Mouse (Mus musculus): ENCODE data around the gene Cadm2. TPM values are rescaled to one million over a fixed set of nuclear protein-coding genes. Genes with fewer than 3 reads are reported as not detected.

Cadm2 gene
- polyA plus RNA-seq, 1 experiment from 2014 or later, result 3.2 TPM

DNA sequence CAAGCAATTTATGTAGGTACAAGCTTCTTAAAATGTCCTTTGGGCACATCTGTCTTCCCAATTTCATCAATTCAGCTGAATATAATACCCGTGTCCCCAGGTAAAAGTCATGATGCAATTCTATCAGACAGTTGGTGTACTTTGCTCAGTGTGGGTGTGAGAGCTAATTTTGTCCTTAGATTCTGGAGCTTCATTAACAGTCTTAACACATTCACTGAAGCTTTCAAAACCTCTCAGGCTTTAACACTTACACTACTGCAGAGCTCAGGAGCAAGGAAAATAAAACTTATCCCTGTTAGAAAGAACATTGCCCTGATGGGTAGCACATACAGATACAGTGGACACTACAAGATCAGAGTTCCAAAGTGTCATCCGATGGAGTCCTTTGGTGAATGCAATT lies 309.7 kb downstream of the Cadm2 start:
- Histone ChIP-seq H3K36me3 (ENCODE audit: control insufficient read depth, insufficient read depth, low read length) (no peaks in the 10 kb centered on the region), H3K4me1 (ENCODE audit: control insufficient read depth, insufficient read depth, low read length) (no peaks in the 10 kb centered on the region), H3K4me2 (ENCODE audit: low read depth, low read length) (no peak overlapping the region), H3K4me3 (ENCODE audit: low read depth, low read length) (no peak overlapping the region), H3K27ac (replicated peaks; ENCODE audit: low read depth, low read length) (no peak overlapping the region), H3K9me3 (ENCODE audit: control insufficient read depth, low read length) (no peaks in the 10 kb centered on the region), H3K9ac (ENCODE audit: low read depth, low read length) (no peak overlapping the region), H3K27me3 (replicated peaks; ENCODE audit: control insufficient read depth, insufficient read depth, low read length) (no peaks in the 10 kb centered on the region)
- 79% methylated on average over 2 of the region's 2 CpGs for WGBS
- DNase-seq (ENCODE audit: low spot score) (no peak), ATAC-seq (ENCODE audit: low read depth) (no peak)

GRCm38 (mm10) chr16:67284664-67285063 lies 336.0 kb downstream of the Cadm2 start:
- no peak overlapping the region for H3K9ac ChIP-seq (ENCODE audit: low read depth, low read length)
- DNase-seq (ENCODE audit: low spot score) (no peak), ATAC-seq (ENCODE audit: low read depth) (no peak)
- no peak overlapping the region for H3K27ac ChIP-seq (replicated peaks; ENCODE audit: low read depth, low read length)
- no peaks in the 10 kb centered on the region for H3K36me3 ChIP-seq (ENCODE audit: control insufficient read depth, insufficient read depth, low read length)
- WGBS, result 88% methylated on average over 3 of the region's 3 CpGs
- no peaks in the 10 kb centered on the region for H3K27me3 ChIP-seq (replicated peaks; ENCODE audit: control insufficient read depth, insufficient read depth, low read length)
- no peak overlapping the region for H3K4me2 ChIP-seq (ENCODE audit: low read depth, low read length)
- H3K4me3 ChIP-seq (ENCODE audit: low read depth, low read length), result no peak overlapping the region
- H3K9me3 ChIP-seq (ENCODE audit: control insufficient read depth, low read length), result no peaks in the 10 kb centered on the region
- no peaks in the 10 kb centered on the region for H3K4me1 ChIP-seq (ENCODE audit: control insufficient read depth, insufficient read depth, low read length)

DNA sequence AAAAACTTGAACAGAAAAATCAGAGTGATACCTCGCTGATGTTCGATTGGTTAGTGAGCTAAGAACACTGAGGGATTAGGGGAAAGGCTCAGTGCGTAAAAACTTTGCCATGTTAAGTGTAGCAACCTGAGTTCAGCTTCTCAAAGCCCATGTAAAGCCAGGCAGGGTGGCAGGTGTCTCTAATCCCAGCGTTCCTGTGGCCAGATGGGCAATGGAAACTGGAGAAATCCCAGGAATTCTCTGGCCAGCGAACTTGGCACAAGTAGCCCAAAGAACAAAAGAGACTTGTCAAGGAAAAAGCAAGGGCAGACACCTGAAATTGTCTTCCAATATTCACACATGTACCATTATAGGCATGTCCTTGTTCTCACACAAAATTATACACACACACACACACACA lies 377.1 kb downstream of the Cadm2 start:
- H3K9ac ChIP-seq (ENCODE audit: low read depth, low read length), result no peak overlapping the region
- H3K4me3 ChIP-seq (ENCODE audit: low read depth, low read length), result no peak overlapping the region
- 80% methylated on average over 5 of the region's 5 CpGs for WGBS
- no peaks in the 10 kb centered on the region for H3K9me3 ChIP-seq (ENCODE audit: control insufficient read depth, low read length)
- H3K4me1 ChIP-seq (ENCODE audit: control insufficient read depth, insufficient read depth, low read length), result no peaks in the 10 kb centered on the region
- ATAC-seq (ENCODE audit: low read depth) (no peak), DNase-seq (ENCODE audit: low spot score) (no peak)
- no peaks in the 10 kb centered on the region for H3K36me3 ChIP-seq (ENCODE audit: control insufficient read depth, insufficient read depth, low read length)
- no peak overlapping the region for H3K4me2 ChIP-seq (ENCODE audit: low read depth, low read length)
- no peaks in the 10 kb centered on the region for H3K27me3 ChIP-seq (replicated peaks; ENCODE audit: control insufficient read depth, insufficient read depth, low read length)
- H3K27ac ChIP-seq (replicated peaks; ENCODE audit: low read depth, low read length), result no peak overlapping the region

DNA sequence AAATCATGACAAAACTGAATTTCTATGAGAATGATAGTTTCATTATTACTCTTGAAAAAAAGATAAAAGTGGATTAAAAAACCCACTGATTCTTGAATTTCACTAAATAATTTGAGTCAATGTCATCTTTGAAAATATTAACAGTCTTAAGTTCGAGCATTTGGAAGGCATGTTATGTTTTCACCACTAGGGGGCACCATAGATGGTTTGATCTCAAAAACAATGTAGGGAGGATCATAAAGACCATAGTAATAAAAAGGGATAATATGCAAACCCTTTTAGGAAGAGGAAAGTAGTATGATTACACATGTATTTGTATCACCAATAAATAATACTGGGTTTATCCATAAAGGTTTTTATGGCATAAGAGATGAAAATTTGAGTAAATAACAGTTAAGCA lies 385.8 kb downstream of the Cadm2 start:
- no peak overlapping the region for H3K4me2 ChIP-seq (ENCODE audit: low read depth, low read length)
- no peaks in the 10 kb centered on the region for H3K4me1 ChIP-seq (ENCODE audit: control insufficient read depth, insufficient read depth, low read length)
- DNase-seq (ENCODE audit: low spot score) (peak; percentile 13), ATAC-seq (ENCODE audit: low read depth) (no peak)
- H3K4me3 ChIP-seq (ENCODE audit: low read depth, low read length), result no peak overlapping the region
- no peaks in the 10 kb centered on the region for H3K9me3 ChIP-seq (ENCODE audit: control insufficient read depth, low read length)
- no peak overlapping the region for H3K27ac ChIP-seq (replicated peaks; ENCODE audit: low read depth, low read length)
- H3K36me3 ChIP-seq (ENCODE audit: control insufficient read depth, insufficient read depth, low read length), result no peaks in the 10 kb centered on the region
- H3K9ac ChIP-seq (ENCODE audit: low read depth, low read length), result no peak overlapping the region
- WGBS, result 26% methylated on average over 1 of the region's 1 CpGs
- H3K27me3 ChIP-seq (replicated peaks; ENCODE audit: control insufficient read depth, insufficient read depth, low read length), result no peaks in the 10 kb centered on the region

DNA sequence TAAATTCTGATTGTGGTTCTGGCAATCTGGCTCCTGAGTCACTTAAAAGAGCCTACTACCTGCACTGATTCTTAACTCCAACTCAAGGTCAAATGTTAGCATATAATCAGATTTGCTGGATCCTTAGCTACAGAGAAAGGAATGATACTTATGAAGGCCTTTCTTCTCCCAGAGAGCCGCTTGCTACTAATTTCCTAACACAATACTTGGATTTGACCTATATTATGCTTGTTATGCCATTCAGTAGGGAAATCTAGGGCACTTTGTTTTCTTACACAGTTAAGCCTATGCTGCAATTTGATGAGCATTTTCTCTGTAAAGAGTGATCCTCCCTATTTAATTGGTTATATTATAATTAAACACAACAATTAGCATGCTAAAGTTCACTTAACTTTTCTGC lies 394.0 kb downstream of the Cadm2 start:
- ATAC-seq (ENCODE audit: low read depth), result no peak
- H3K27me3 ChIP-seq (replicated peaks; ENCODE audit: control insufficient read depth, insufficient read depth, low read length), result no peaks in the 10 kb centered on the region
- H3K36me3 ChIP-seq (ENCODE audit: control insufficient read depth, insufficient read depth, low read length), result no peaks in the 10 kb centered on the region
- H3K4me1 ChIP-seq (ENCODE audit: control insufficient read depth, insufficient read depth, low read length), result no peaks in the 10 kb centered on the region
- H3K4me2 ChIP-seq (ENCODE audit: low read depth, low read length), result no peak overlapping the region
- no peak for DNase-seq (ENCODE audit: low spot score)
- 84% methylated on average over 1 of the region's 1 CpGs for WGBS
- no peak overlapping the region for H3K4me3 ChIP-seq (ENCODE audit: low read depth, low read length)
- no peaks in the 10 kb centered on the region for H3K9me3 ChIP-seq (ENCODE audit: control insufficient read depth, low read length)
- no peak overlapping the region for H3K9ac ChIP-seq (ENCODE audit: low read depth, low read length)
- H3K27ac ChIP-seq (replicated peaks; ENCODE audit: low read depth, low read length), result no peak overlapping the region

DNA sequence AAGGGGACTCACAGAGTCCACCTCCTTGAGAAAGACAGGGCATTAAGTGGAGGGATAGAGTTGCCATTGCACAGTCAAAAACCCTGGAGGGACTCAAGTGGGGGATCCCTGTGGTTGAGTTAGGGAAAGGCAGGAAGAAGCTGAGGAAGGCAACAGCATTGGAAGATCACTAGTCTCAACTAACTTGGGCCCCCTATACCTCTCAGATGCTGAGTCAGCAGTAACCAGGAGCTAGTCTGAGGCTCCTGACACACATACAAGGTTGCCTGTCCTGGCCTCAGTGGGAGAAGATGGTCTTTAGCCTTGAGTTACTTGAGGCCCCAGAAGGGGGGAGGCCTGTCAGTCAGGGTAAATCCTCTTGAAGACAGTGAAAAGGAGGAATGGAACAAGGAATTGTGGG lies 417.4 kb downstream of the Cadm2 start:
- Histone ChIP-seq H3K9me3 (ENCODE audit: control insufficient read depth, low read length) (no peaks in the 10 kb centered on the region), H3K36me3 (ENCODE audit: control insufficient read depth, insufficient read depth, low read length) (no peaks in the 10 kb centered on the region), H3K4me3 (ENCODE audit: low read depth, low read length) (no peak overlapping the region), H3K27me3 (replicated peaks; ENCODE audit: control insufficient read depth, insufficient read depth, low read length) (no peaks in the 10 kb centered on the region), H3K4me2 (ENCODE audit: low read depth, low read length) (no peak overlapping the region), H3K4me1 (ENCODE audit: control insufficient read depth, insufficient read depth, low read length) (no peaks in the 10 kb centered on the region), H3K9ac (ENCODE audit: low read depth, low read length) (no peak overlapping the region), H3K27ac (replicated peaks; ENCODE audit: low read depth, low read length) (no peak overlapping the region)
- ATAC-seq (ENCODE audit: low read depth) (no peak), DNase-seq (ENCODE audit: low spot score) (no peak)

GRCm38 (mm10) chr16:67192852-67193415 lies 427.8 kb downstream of the Cadm2 start:
- WGBS, result 83% methylated on average over 4 of the region's 4 CpGs
- H3K9me3 ChIP-seq (ENCODE audit: control insufficient read depth, low read length), result no peaks in the 10 kb centered on the region

DNA sequence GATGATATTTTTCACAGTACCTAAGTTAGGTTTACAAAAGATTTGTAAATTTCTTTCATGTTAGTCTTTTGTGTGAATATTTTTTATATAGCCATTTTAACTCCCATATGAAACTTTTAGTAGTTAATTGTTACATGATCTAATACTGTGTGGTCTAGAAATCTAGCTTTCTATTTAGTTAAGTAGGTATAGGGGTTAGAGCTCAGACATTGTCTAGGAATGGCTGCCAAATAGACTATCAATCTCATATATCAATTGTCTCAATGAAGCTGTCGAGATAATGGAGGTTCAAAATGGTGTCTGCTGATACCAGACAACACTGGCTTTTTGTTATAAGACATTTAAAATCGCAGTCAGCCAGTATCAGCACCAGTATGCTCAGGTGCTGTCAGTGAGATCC lies 428.3 kb downstream of the Cadm2 start:
- ATAC-seq (ENCODE audit: low read depth) (no peak), DNase-seq (ENCODE audit: low spot score) (no peak)
- no peak overlapping the region for H3K4me2 ChIP-seq (ENCODE audit: low read depth, low read length)
- 72% methylated on average over 2 of the region's 2 CpGs for WGBS
- no peaks in the 10 kb centered on the region for H3K9me3 ChIP-seq (ENCODE audit: control insufficient read depth, low read length)
- no peak overlapping the region for H3K4me3 ChIP-seq (ENCODE audit: low read depth, low read length)
- H3K27me3 ChIP-seq (replicated peaks; ENCODE audit: control insufficient read depth, insufficient read depth, low read length), result no peaks in the 10 kb centered on the region
- H3K36me3 ChIP-seq (ENCODE audit: control insufficient read depth, insufficient read depth, low read length), result no peaks in the 10 kb centered on the region
- no peak overlapping the region for H3K9ac ChIP-seq (ENCODE audit: low read depth, low read length)
- H3K27ac ChIP-seq (replicated peaks; ENCODE audit: low read depth, low read length), result no peak overlapping the region
- H3K4me1 ChIP-seq (ENCODE audit: control insufficient read depth, insufficient read depth, low read length), result no peaks in the 10 kb centered on the region

More at GRCm38 (mm10) chr16:67192852-67193415, 427.8 kb downstream of the Cadm2 start:
- Histone ChIP-seq H3K27ac (replicated peaks; ENCODE audit: low read depth, low read length) (no peak overlapping the region), H3K9ac (ENCODE audit: low read depth, low read length) (no peak overlapping the region), H3K4me3 (ENCODE audit: low read depth, low read length) (no peak overlapping the region), H3K36me3 (ENCODE audit: control insufficient read depth, insufficient read depth, low read length) (no peaks in the 10 kb centered on the region), H3K4me1 (ENCODE audit: control insufficient read depth, insufficient read depth, low read length) (no peaks in the 10 kb centered on the region), H3K4me2 (ENCODE audit: low read depth, low read length) (no peak overlapping the region), H3K27me3 (replicated peaks; ENCODE audit: control insufficient read depth, insufficient read depth, low read length) (no peaks in the 10 kb centered on the region)
- ATAC-seq (ENCODE audit: low read depth), result no peak
- DNase-seq (ENCODE audit: low spot score), result no peak

DNA sequence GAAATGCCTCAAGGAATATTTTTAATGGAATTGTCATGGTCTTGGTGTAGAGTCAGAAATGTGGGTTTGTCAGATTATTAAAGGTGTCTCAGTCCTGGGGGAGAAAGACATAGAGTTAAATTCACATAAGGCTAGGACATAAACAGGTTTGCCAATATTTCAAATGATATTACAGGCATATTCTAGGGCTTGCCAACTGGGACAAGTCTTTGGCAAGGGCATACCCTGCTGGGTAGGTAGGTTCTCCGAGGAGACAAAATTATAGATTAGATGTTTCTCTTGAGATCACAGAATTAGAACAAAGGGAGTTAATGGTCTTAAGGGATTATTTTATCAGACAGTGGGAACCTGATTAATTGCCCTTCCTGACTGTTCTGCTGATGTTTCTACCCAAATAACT lies 434.4 kb downstream of the Cadm2 start:
- H3K9me3 ChIP-seq (ENCODE audit: control insufficient read depth, low read length), result no peaks in the 10 kb centered on the region
- no peaks in the 10 kb centered on the region for H3K4me1 ChIP-seq (ENCODE audit: control insufficient read depth, insufficient read depth, low read length)
- H3K27me3 ChIP-seq (replicated peaks; ENCODE audit: control insufficient read depth, insufficient read depth, low read length), result no peaks in the 10 kb centered on the region
- H3K27ac ChIP-seq (replicated peaks; ENCODE audit: low read depth, low read length), result no peak overlapping the region
- no peak overlapping the region for H3K4me3 ChIP-seq (ENCODE audit: low read depth, low read length)
- DNase-seq (ENCODE audit: low spot score), result no peak
- H3K4me2 ChIP-seq (ENCODE audit: low read depth, low read length), result no peak overlapping the region
- H3K36me3 ChIP-seq (ENCODE audit: control insufficient read depth, insufficient read depth, low read length), result no peaks in the 10 kb centered on the region
- 65% methylated on average over 1 of the region's 1 CpGs for WGBS
- H3K9ac ChIP-seq (ENCODE audit: low read depth, low read length), result no peak overlapping the region
- ATAC-seq (ENCODE audit: low read depth), result no peak

Measured in embryonic facial prominence, embryonic 14.5 days (tissue).